Mouse (Mus musculus) limb, embryonic 14.5 days (tissue): ENCODE data around the gene Kcnh5. TPM values are rescaled to one million over a fixed set of nuclear protein-coding genes. Genes with fewer than 3 reads are reported as not detected.

Source experiments
- ATAC-seq: fragments of 200-750 bp; cut with Nextera tagmentation; 2 replicates; pipeline ENCODE4 v1.8.0; 2017; ENCODE audit warnings: low read depth, moderate number of reproducible peaks, moderate TSS enrichment; ENCODE audit not compliant: low FRiP score
- DNase-seq: peaks from one replicate; pipeline ENCODE4 v3.0.0-alpha.2; 2015; ENCODE audit warnings: low spot score
- H3K27ac ChIP-seq: fragments of 300-500 bp; sonication (generic); replicated peaks from 2 replicates; pipeline ENCODE4 v1.5.1; 2014; ENCODE audit warnings: low read depth, mild to moderate bottlenecking, low read length, moderate library complexity, mixed read lengths
- H3K27me3 ChIP-seq: fragments of 300-500 bp; sonication (generic); 2 replicates; pipeline ENCODE4 v1.6.1; 2014; ENCODE audit warnings: low read length, mixed read lengths; ENCODE audit not compliant: control insufficient read depth, insufficient read depth
- H3K36me3 ChIP-seq: fragments of 300-500 bp; sonication (generic); 2 replicates; pipeline ENCODE4 v1.6.1; 2014; ENCODE audit warnings: mild to moderate bottlenecking, low read length, moderate library complexity, mixed read lengths; ENCODE audit not compliant: control insufficient read depth, insufficient read depth
- H3K4me1 ChIP-seq: fragments of 300-500 bp; sonication (generic); 2 replicates; pipeline ENCODE4 v1.6.1; 2014; ENCODE audit warnings: antibody characterized with exemption, low read length, mixed read lengths; ENCODE audit not compliant: control insufficient read depth, insufficient read depth
- H3K4me2 ChIP-seq: fragments of 300-500 bp; sonication (generic); replicated peaks from 2 replicates; pipeline ENCODE4 v1.6.1; 2014; ENCODE audit warnings: low read depth, mild to moderate bottlenecking, low read length, moderate library complexity; ENCODE audit not compliant: severe bottlenecking
- H3K4me3 ChIP-seq: fragments of 300-500 bp; sonication (generic); replicated peaks from 2 replicates; pipeline ENCODE4 v1.5.1; 2014; ENCODE audit warnings: low read length
- H3K9ac ChIP-seq: fragments of 300-500 bp; sonication (generic); 2 replicates; pipeline ENCODE4 v1.6.1; 2014; ENCODE audit warnings: mild to moderate bottlenecking, low read depth, low read length, moderate library complexity; ENCODE audit not compliant: severe bottlenecking
- H3K9me3 ChIP-seq: fragments of 300-500 bp; sonication (generic); 2 replicates; pipeline ENCODE4 v1.6.1; 2016; ENCODE audit warnings: low read length; ENCODE audit not compliant: control insufficient read depth
- POLR2A ChIP-seq: fragments of 200-500 bp; IDR thresholded peaks from 2 replicates; pipeline ENCODE4 v1.8.0; 2012; ENCODE audit warnings: inconsistent platforms, mild to moderate bottlenecking, moderate library complexity, borderline replicate concordance; ENCODE audit not compliant: insufficient read depth, insufficient read length; ENCODE audit errors: extremely low read depth
- WGBS: fragments of 180-500 bp; shearing (Covaris S2); extraction: QIAGEN DNeasy Blood & Tissue Kit; methylation state at CpG from one replicate; pipeline ENCODE4 v1.1.7; 2014; 5-methylcytosine and 5-hydroxymethylcytosine counted together
- polyA plus RNA-seq, 2 experiments: library from polyadenylated mRNA; depleted of rRNA in 1 of 2; stranded (reverse) in 1 of 2; unstranded in 1 of 2; fragments of >200 nt; fragmentation: Nextera tagmentation in 1 of 2; extraction: Ambion mirVana in 1 of 2; gene quantifications; 2 replicates each; pipeline versions ENCODE4 v1.2.1 to v1.2.3; 2012 to 2014

The Kcnh5 gene
- polyA plus RNA-seq, 2 experiments = 0.28 to 0.43 TPM

GRCm38 (mm10) chr12:75090957-75091356 lies 86.2 kb downstream of the Kcnh5 start:
- 100% methylated on average over 1 of the region's 1 CpGs for WGBS
- no peaks in the 10 kb centered on the region for H3K27me3 ChIP-seq
- H3K4me1 ChIP-seq = no peaks in the 10 kb centered on the region
- H3K9me3 ChIP-seq = no peaks in the 10 kb centered on the region
- TF ChIP-seq POLR2A = no peak
- DNase-seq (no peak), ATAC-seq (no peak)
- no peak overlapping the region for H3K4me3 ChIP-seq
- no peak overlapping the region for H3K27ac ChIP-seq
- no peak overlapping the region for H3K4me2 ChIP-seq
- no peak overlapping the region for H3K9ac ChIP-seq
- H3K36me3 ChIP-seq = no peaks in the 10 kb centered on the region

GRCm38 (mm10) chr12:75077175-75077574 lies 100.0 kb downstream of the Kcnh5 start:
- Histone ChIP-seq H3K27me3 (no peaks in the 10 kb centered on the region), H3K36me3 (no peaks in the 10 kb centered on the region), H3K4me1 (no peaks in the 10 kb centered on the region; the same call in 1 of the 2 replicates), H3K9me3 (no peaks in the 10 kb centered on the region), H3K4me3 (no peak overlapping the region), H3K9ac (no peak overlapping the region), H3K4me2 (no peak overlapping the region), H3K27ac (no peak overlapping the region)
- 52% methylated on average over 5 of the region's 5 CpGs for whole genome bisulfite sequencing
- DNase-seq (no peak), ATAC-seq (no peak)
- TF ChIP-seq POLR2A = no peak

- Histone ChIP-seq H3K36me3 (no peaks in the 10 kb centered on the region), H3K4me1 (no peaks in the 10 kb centered on the region), H3K27me3 (no peaks in the 10 kb centered on the region), H3K4me2 (no peak overlapping the region), H3K4me3 (no peak overlapping the region), H3K9ac (no peak overlapping the region), H3K9me3 (no peaks in the 10 kb centered on the region), H3K27ac (no peak overlapping the region)
- ATAC-seq = no peak
- no peak for TF ChIP-seq POLR2A
- WGBS = 96% methylated on average over 2 of the region's 2 CpGs
- no peak for DNase-seq
Observed at GRCm38 (mm10) chr12:75071043-75071442, 106.1 kb downstream of the Kcnh5 start.

- Histone ChIP-seq H3K27me3 (no peaks in the 10 kb centered on the region), H3K4me2 (no peak overlapping the region), H3K27ac (no peak overlapping the region), H3K4me3 (no peak overlapping the region), H3K9me3 (no peaks in the 10 kb centered on the region), H3K36me3 (no peaks in the 10 kb centered on the region), H3K9ac (no peak overlapping the region), H3K4me1 (no peaks in the 10 kb centered on the region)
- TF ChIP-seq POLR2A = no peak
- ATAC-seq (no peak), DNase-seq (no peak)
Observed at GRCm38 (mm10) chr12:75062571-75062970, 114.6 kb downstream of the Kcnh5 start.

- no peak for DNase-seq
- Histone ChIP-seq H3K27me3 (no peaks in the 10 kb centered on the region), H3K9ac (no peak overlapping the region), H3K4me2 (no peak overlapping the region), H3K27ac (no peak overlapping the region), H3K36me3 (no peaks in the 10 kb centered on the region), H3K4me3 (no peak overlapping the region), H3K9me3 (no peaks in the 10 kb centered on the region), H3K4me1 (no peaks in the 10 kb centered on the region)
- ATAC-seq = no peak
- 75% methylated on average over 4 of the region's 4 CpGs for WGBS
- TF ChIP-seq POLR2A = no peak
Observed at GRCm38 (mm10) chr12:75061731-75062130, 115.4 kb downstream of the Kcnh5 start.

GRCm38 (mm10) chr12:75053731-75054130 lies 123.4 kb downstream of the Kcnh5 start:
- 54% methylated on average over 1 of the region's 1 CpGs for WGBS
- ATAC-seq (no peak), DNase-seq (no peak)
- Histone ChIP-seq H3K36me3 (no peaks in the 10 kb centered on the region), H3K9me3 (no peaks in the 10 kb centered on the region), H3K4me2 (no peak overlapping the region), H3K27me3 (no peaks in the 10 kb centered on the region), H3K27ac (no peak overlapping the region), H3K4me3 (no peak overlapping the region), H3K4me1 (no peaks in the 10 kb centered on the region), H3K9ac (no peak overlapping the region)
- TF ChIP-seq POLR2A = no peak
